Mouse (Mus musculus) yolk sac, embryonic 10.5 days (tissue): ENCODE measurements around the gene Serf2.
A peak's percentile ranks its signal among the peaks of the same experiment; 100 is the strongest.

ENCODE experiments used
- DNase-seq: peaks from one replicate; pipeline ENCODE4 v3.0.0-alpha.2; 2017; ENCODE audit warnings: low spot score

Serf2 gene

DNA sequence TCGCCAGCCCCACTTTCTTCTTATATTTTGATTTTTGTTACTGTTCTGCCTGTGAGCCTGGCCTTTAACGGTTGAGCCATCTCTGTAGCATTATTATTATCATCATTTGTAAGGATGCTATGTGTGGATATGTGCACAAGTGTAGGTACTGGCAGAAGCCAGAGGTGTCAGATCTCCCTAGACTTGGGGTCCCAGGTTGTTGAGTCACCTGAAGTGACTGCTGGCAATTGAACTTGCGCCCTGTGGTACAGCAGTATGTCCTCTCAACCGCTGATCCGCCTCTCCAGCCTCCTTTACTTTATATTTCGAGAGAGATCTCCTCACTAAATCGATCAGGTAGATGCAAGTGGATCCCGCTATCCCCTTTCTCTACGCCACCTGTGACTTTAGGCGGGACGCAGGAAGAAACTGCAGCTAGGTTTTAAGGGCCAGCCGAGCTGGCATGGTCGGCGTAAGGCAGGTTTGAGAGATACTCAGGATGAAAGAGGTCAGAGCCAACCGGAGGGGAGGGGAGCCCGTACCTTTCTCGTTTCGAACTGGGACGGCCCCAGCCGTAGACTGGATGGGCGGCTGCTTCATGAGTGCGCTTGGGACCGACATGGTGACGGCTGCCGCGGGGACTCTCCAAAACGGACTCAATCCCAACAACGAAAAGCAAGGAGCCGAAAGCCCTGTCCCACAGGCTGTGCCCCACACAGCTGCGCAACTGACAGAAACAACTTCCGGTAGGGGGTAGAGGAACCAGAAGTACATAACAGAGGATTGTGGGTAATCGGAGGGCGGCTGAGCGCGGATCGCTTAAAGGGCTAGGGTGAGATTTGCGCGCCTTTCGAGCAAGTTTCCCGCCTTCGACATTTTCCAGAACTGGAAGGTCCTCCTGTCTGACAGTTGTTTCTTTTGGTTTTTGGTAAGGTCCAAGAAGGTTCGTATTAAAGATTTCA is 57.2 kb downstream of the Serf2 start, which contains the start of the genes Mfap1a and Wdr76:
Gene Mfap1a, minus strand, starts transcription at position 724 of the 941 bp plus-strand sequence.
Gene Wdr76, plus strand, starts transcription at position 782 of the 941 bp plus-strand sequence.
- peak; percentile 89 for DNase-seq

- DNase-seq = peak; percentile 22
These were observed 58.4 kb downstream of the Serf2 start for GRCm38 (mm10) chr2:121507173-121507950.
